Comparison of ENCODE assay signal across 7 mouse cellular contexts in genomic region chr15:15089783-15090182, GRCm38 (mm10).
DNase-seq lines count a peak whose midpoint lies in the region; TF ChIP-seq lines count a peak whose summit lies in the region.
"Not testable (repeated sequence)": the region's sequence is repeated elsewhere in the genome, so short reads cannot be mapped to it uniquely, and the experiment has no call there.

No protein-coding gene starts in this region.

- H3K4me3 ChIP-seq in MEL (ENCODE audit: control insufficient read depth in 1 of 2, insufficient read depth in 1 of 2, low read depth in 2 of 2, low read length in 2 of 2) (peak overlapping the region; percentile 85 to 92), myocyte (peak overlapping the region; percentile 9)
- H3K4me3 ChIP-seq in left cerebral cortex, adult 2 months = not testable (repeated sequence)

- not testable (repeated sequence) for TF ChIP-seq EP300 in MEL (IDR thresholded peaks at IDR 0.05; ENCODE audit: low read depth in 1 of 2, low read length in 2 of 2)

- H3K9me3 ChIP-seq in MEL (replicated peaks; ENCODE audit: insufficient read depth, low read length) = not testable (repeated sequence)

- peak in 2 of 3 experiments; percentile 25 to 63; a peak in 4 of 6 replicates for TF ChIP-seq CTCF in MEL (IDR thresholded peaks at IDR 0.05 in 2 of 3, conservative IDR thresholded peaks at IDR 0.05 in 1 of 3; ENCODE audit: control insufficient read depth in 1 of 3, insufficient read depth in 1 of 3, low read depth in 2 of 3, low read length in 3 of 3, poor library complexity in 1 of 3, severe bottlenecking in 1 of 3)
- TF ChIP-seq CTCF in left cerebral cortex, adult 2 months (IDR thresholded peaks at IDR 0.05) = peak; percentile 36

- H3K27me3 ChIP-seq in MEL (ENCODE audit: control insufficient read depth in 1 of 2, insufficient read depth in 2 of 2, low read length in 2 of 2); myocyte (ENCODE audit: control insufficient read depth, insufficient read depth, insufficient read length): not testable (repeated sequence)

- peak overlapping the region; percentile 37 for H3K9ac ChIP-seq in MEL (ENCODE audit: control insufficient read depth, low read depth, low read length, poor library complexity, severe bottlenecking)

- H3ac ChIP-seq in myocyte (ENCODE audit: control insufficient read depth, insufficient read length) = not testable (repeated sequence)

- peak overlapping the region; percentile 79 for H3K4me2 ChIP-seq in myocyte (ENCODE audit: low read depth)

- TF ChIP-seq RAD21 in MEL (IDR thresholded peaks at IDR 0.05; ENCODE audit: low read depth, low read length) = peak; percentile 78

- not testable (repeated sequence) for H3K27ac ChIP-seq in MEL (ENCODE audit: control insufficient read depth, low read depth, low read length); left cerebral cortex, adult 2 months

- H3K79me2 ChIP-seq in MEL (ENCODE audit: control insufficient read depth, insufficient read depth, low read length, poor library complexity); myocyte (ENCODE audit: control insufficient read depth, insufficient read depth): not testable (repeated sequence)

- DNase-seq in A20 (ENCODE audit: low read depth, low spot score) (peak; percentile 76), MEL (ENCODE audit: low read depth, low spot score) (peak; percentile 77), R1 (ENCODE audit: low read depth, low spot score) (peak; percentile 49)
- DNase-seq in embryo, embryonic 11 days = peak; percentile 1
- peak; percentile 7 for DNase-seq in layer of hippocampus, adult 11-12 months (ENCODE audit: low spot score)
- not testable (repeated sequence) for DNase-seq in left cerebral cortex, adult 2 months (ENCODE audit: extremely low spot score in 1 of 2, low spot score in 2 of 2)

- TF ChIP-seq POLR2A in MEL (IDR thresholded peaks at IDR 0.05; ENCODE audit: control insufficient read depth in 1 of 2, insufficient read depth in 1 of 2, low read depth in 1 of 2, low read length in 2 of 2, poor library complexity in 1 of 2); myocyte (IDR thresholded peaks at IDR 0.05; ENCODE audit: insufficient read length, low read depth): not testable (repeated sequence)

- intact Hi-C loops in left cerebral cortex, adult 2 months (cut with DNase I) = loop anchor here (2.0 kb wide), 1 partner anchor 461 kb away; no protein-coding TSS in a partner anchor

- H3K36me3 ChIP-seq in MEL (ENCODE audit: control insufficient read depth in 1 of 2, insufficient read depth in 2 of 2, low read length in 2 of 2); myocyte (ENCODE audit: control insufficient read depth, insufficient read depth): not testable (repeated sequence)

- H3K4me1 ChIP-seq in MEL (ENCODE audit: control insufficient read depth in 1 of 2, insufficient read depth in 2 of 2, low read length in 2 of 2) = not testable (repeated sequence)

TF ChIP-seq in MEL, 35 proteins besides CTCF, POLR2A, EP300 and RAD21:
- TF ChIP-seq TBP (IDR thresholded peaks at IDR 0.05; ENCODE audit: low read depth, low read length) = 0 out of 2 replicates have a peak, but pooled peaks have one; percentile 9
- peak; percentile 72 for TF ChIP-seq SMC3 (IDR thresholded peaks at IDR 0.05; ENCODE audit: low read depth, low read length)
- TF ChIP-seq ZC3H11A (IDR thresholded peaks at IDR 0.05; ENCODE audit: low read depth, low read length) = peak; percentile 78
- TF ChIP-seq GATA1 (IDR thresholded peaks at IDR 0.05; ENCODE audit: low read depth, low read length) = peak; percentile 14; the same call in 1 of the 2 replicates
TF ChIP-seq in MEL: peak in this region for 4; not testable (repeated sequence) for 31.
